ENCODE assay signal across 8 mouse cellular contexts in the genomic region with DNA sequence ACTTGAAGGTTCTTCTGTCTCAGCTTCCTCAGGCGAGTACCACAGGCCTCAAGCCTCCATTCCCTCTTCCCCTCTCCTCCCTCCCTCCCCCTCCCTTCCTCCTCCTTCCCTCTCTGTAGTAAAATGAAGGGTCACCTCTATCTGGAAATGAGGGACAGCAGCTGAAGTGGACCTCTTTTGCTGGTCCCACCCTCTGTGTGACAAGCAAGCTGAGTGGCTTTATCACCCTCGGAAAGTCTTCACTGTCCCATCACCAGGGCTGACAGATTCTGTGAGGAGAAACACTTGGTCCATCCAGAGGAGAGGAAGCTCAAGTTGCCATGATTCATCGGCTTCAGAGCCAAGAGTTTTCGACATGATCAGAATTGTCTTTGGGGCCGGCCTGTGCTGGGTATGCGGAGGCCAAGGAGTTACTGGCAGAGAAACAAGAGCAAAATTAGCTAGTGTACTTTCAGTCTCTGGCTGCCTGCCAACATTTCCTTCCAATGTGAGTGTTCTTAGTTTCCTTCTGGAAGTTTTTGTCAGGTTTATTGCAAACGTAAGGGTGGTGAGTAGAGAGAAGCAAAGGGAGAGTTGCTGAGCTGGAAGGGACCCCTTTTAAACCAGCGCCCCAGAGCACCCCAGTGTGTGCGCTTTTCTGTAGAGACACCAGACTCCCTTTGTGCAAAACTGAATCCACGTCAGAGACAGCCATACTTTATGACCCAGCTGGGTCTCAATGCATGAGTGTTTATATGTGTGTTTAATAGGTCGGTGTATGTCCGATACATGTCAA.
DNase-seq lines count a peak whose midpoint lies in the region; ATAC-seq and TF ChIP-seq lines count a peak whose summit lies in the region.

No protein-coding gene starts in this region.

- no peak overlapping the region for H3K9ac ChIP-seq in hindbrain, embryonic 16.5 days (ENCODE audit: low read depth, low read length)
- no peak overlapping the region for H3K9ac ChIP-seq in hindbrain, embryonic 11.5 days (ENCODE audit: low read depth, low read length)
- H3K9ac ChIP-seq in embryonic facial prominence, embryonic 15.5 days = no peak overlapping the region
- peak overlapping the region; percentile 42; the same call in 1 of the 2 replicates for H3K9ac ChIP-seq in heart, embryonic 14.5 days (ENCODE audit: low read length)

- H3K4me2 ChIP-seq in hindbrain, embryonic 16.5 days (ENCODE audit: low read length) = no peak overlapping the region
- no peak overlapping the region for H3K4me2 ChIP-seq in hindbrain, embryonic 11.5 days (replicated peaks; ENCODE audit: low read depth, low read length)
- no peak overlapping the region for H3K4me2 ChIP-seq in embryonic facial prominence, embryonic 15.5 days (replicated peaks)
- peak overlapping the region; percentile 38 for H3K4me2 ChIP-seq in heart, embryonic 14.5 days (ENCODE audit: low read length)

- no peak overlapping the region for H3K4me3 ChIP-seq in hindbrain, embryonic 16.5 days (ENCODE audit: low read length)
- H3K4me3 ChIP-seq in hindbrain, embryonic 11.5 days (ENCODE audit: low read depth, low read length) = no peak overlapping the region
- H3K4me3 ChIP-seq in embryonic facial prominence, embryonic 15.5 days (replicated peaks) = no peak overlapping the region
- no peak overlapping the region for H3K4me3 ChIP-seq in heart, embryonic 14.5 days (ENCODE audit: control insufficient read depth in 1 of 2, insufficient read depth in 1 of 2, low read depth in 1 of 2, low read length in 2 of 2)
- H3K4me3 ChIP-seq in layer of hippocampus, adult 2 months = no peak overlapping the region

- peaks cover 6% of the 10 kb centered on the region for H3K4me1 ChIP-seq in hindbrain, embryonic 16.5 days (ENCODE audit: control insufficient read depth, insufficient read depth, low read depth, low read length)
- H3K4me1 ChIP-seq in hindbrain, embryonic 11.5 days (replicated peaks; ENCODE audit: control insufficient read depth, insufficient read depth, low read length) = no peaks in the 10 kb centered on the region
- peaks cover 35% of the 10 kb centered on the region for H3K4me1 ChIP-seq in embryonic facial prominence, embryonic 15.5 days
- H3K4me1 ChIP-seq in heart, embryonic 14.5 days (ENCODE audit: control insufficient read depth in 2 of 2, insufficient read depth in 2 of 2, low read length in 2 of 2) = peaks cover 25 to 41% of the 10 kb centered on the region in 2 experiments

- DNase-seq in hindbrain, embryonic 11.5 days (ENCODE audit: low spot score) = no peak
- DNase-seq in layer of hippocampus, adult 2 months (ENCODE audit: low spot score in 2 of 2) = peak; percentile 72 to 75
- peak; percentile 85 for DNase-seq in lung, postnatal 14 days
- peak; percentile 64 for DNase-seq in urinary bladder, postnatal 25 days (ENCODE audit: low spot score)
- DNase-seq in spleen, adult 18-20 months = no peak

- H3K9me3 ChIP-seq in hindbrain, embryonic 16.5 days (ENCODE audit: control insufficient read depth, low read length) = no peaks in the 10 kb centered on the region
- no peaks in the 10 kb centered on the region for H3K9me3 ChIP-seq in hindbrain, embryonic 11.5 days (ENCODE audit: control insufficient read depth, low read length)
- H3K9me3 ChIP-seq in embryonic facial prominence, embryonic 15.5 days (replicated peaks) = no peaks in the 10 kb centered on the region
- H3K9me3 ChIP-seq in heart, embryonic 14.5 days (ENCODE audit: control insufficient read depth, low read length) = no peaks in the 10 kb centered on the region

- H3K27ac ChIP-seq in hindbrain, embryonic 16.5 days (ENCODE audit: low read depth, low read length) = peak overlapping the region; percentile 5; the same call in 1 of the 2 replicates
- H3K27ac ChIP-seq in hindbrain, embryonic 11.5 days (ENCODE audit: low read depth, low read length) = no peak overlapping the region
- peak overlapping the region; percentile 79 for H3K27ac ChIP-seq in embryonic facial prominence, embryonic 15.5 days (replicated peaks)
- peak overlapping the region; percentile 93 to 96 for H3K27ac ChIP-seq in heart, embryonic 14.5 days (replicated peaks in 1 of 2; ENCODE audit: control insufficient read depth in 1 of 2, insufficient read depth in 1 of 2, low read depth in 2 of 2, low read length in 2 of 2)
- peak overlapping the region; percentile 29; the same call in 1 of the 2 replicates for H3K27ac ChIP-seq in layer of hippocampus, adult 2 months

- WGBS in hindbrain, embryonic 16.5 days = 55% methylated on average over 12 of the region's 12 CpGs
- 78% methylated on average over 12 of the region's 12 CpGs for WGBS in hindbrain, embryonic 11.5 days
- 29% methylated on average over 12 of the region's 12 CpGs for WGBS in embryonic facial prominence, embryonic 15.5 days
- 32% methylated on average over 12 of the region's 12 CpGs for WGBS in heart, embryonic 14.5 days

- TF ChIP-seq CTCF in layer of hippocampus, adult 2 months (conservative IDR thresholded peaks at IDR 0.05) = no peak

- peak; percentile 82 for ATAC-seq in hindbrain, embryonic 16.5 days
- ATAC-seq in hindbrain, embryonic 11.5 days (ENCODE audit: low FRiP score) = no peak
- peak; percentile 70 for ATAC-seq in embryonic facial prominence, embryonic 15.5 days (ENCODE audit: insufficient number of reproducible peaks, low FRiP score, low TSS enrichment, low read depth)
- peak; percentile 55 for ATAC-seq in heart, embryonic 14.5 days (ENCODE audit: insufficient number of reproducible peaks, insufficient read depth, low FRiP score, low read depth)

- H3K36me3 ChIP-seq in hindbrain, embryonic 16.5 days (ENCODE audit: control insufficient read depth, insufficient read depth, low read length) = no peaks in the 10 kb centered on the region
- H3K36me3 ChIP-seq in hindbrain, embryonic 11.5 days (ENCODE audit: control insufficient read depth, insufficient read depth, low read length) = no peaks in the 10 kb centered on the region
- no peaks in the 10 kb centered on the region for H3K36me3 ChIP-seq in embryonic facial prominence, embryonic 15.5 days
- H3K36me3 ChIP-seq in heart, embryonic 14.5 days (ENCODE audit: control insufficient read depth, insufficient read depth, low read length) = no peaks in the 10 kb centered on the region

- H3K27me3 ChIP-seq in hindbrain, embryonic 16.5 days (replicated peaks; ENCODE audit: control insufficient read depth, insufficient read depth, low read length) = no peaks in the 10 kb centered on the region
- no peaks in the 10 kb centered on the region for H3K27me3 ChIP-seq in hindbrain, embryonic 11.5 days (ENCODE audit: control insufficient read depth, insufficient read depth, low read length)
- no peaks in the 10 kb centered on the region for H3K27me3 ChIP-seq in embryonic facial prominence, embryonic 15.5 days
- no peaks in the 10 kb centered on the region for H3K27me3 ChIP-seq in heart, embryonic 14.5 days (ENCODE audit: control insufficient read depth, insufficient read depth, low read length)

Comparison
In these comparisons a context has a peak if more than half of its experiments do, and no peak if none do; other contexts are left out.
1. DNase-seq: peak in layer of hippocampus, adult 2 months (2 of 2), lung, postnatal 14 days (single experiment) and urinary bladder, postnatal 25 days (single experiment); none in hindbrain, embryonic 11.5 days (single experiment) and spleen, adult 18-20 months (0 of 2).